Mouse (Mus musculus) hindbrain, embryonic 14.5 days (tissue): Measurements from ENCODE around the gene Aurka. TPM values are rescaled to one million over a fixed set of nuclear protein-coding genes. Genes with fewer than 3 reads are reported as not detected.
A peak's percentile ranks its signal among the peaks of the same experiment; 100 is the strongest.

Experiments
- ATAC-seq: fragments of 200-750 bp; cut with Nextera tagmentation; 2 replicates; pipeline ENCODE4 v1.8.0; 2017; ENCODE audit warnings: moderate number of reproducible peaks, mild to moderate bottlenecking, moderate TSS enrichment, moderate library complexity; ENCODE audit not compliant: low FRiP score
- DNase-seq: peaks from one replicate; pipeline ENCODE4 v3.0.0-alpha.2; 2015; ENCODE audit warnings: low spot score
- H3K27ac ChIP-seq: fragments of 300-500 bp; sonication (generic); 2 replicates; pipeline ENCODE4 v1.5.1; 2014; ENCODE audit warnings: mild to moderate bottlenecking, moderate library complexity
- H3K27me3 ChIP-seq: fragments of 300-500 bp; sonication (generic); 2 replicates; pipeline ENCODE4 v1.6.1; 2014; ENCODE audit warnings: mild to moderate bottlenecking, low read length, mixed read lengths; ENCODE audit not compliant: control insufficient read depth, insufficient read depth
- H3K36me3 ChIP-seq: fragments of 300-500 bp; sonication (generic); replicated peaks from 2 replicates; pipeline ENCODE4 v1.6.1; 2014; ENCODE audit not compliant: control insufficient read depth, insufficient read depth
- H3K4me1 ChIP-seq: fragments of 300-500 bp; sonication (generic); replicated peaks from 2 replicates; pipeline ENCODE4 v1.6.1; 2014; ENCODE audit warnings: antibody characterized with exemption, low read length, mixed read lengths; ENCODE audit not compliant: control insufficient read depth, insufficient read depth
- H3K4me2 ChIP-seq: fragments of 300-500 bp; sonication (generic); replicated peaks from 2 replicates; pipeline ENCODE4 v1.6.1; 2014; ENCODE audit warnings: mild to moderate bottlenecking, moderate library complexity
- H3K4me3 ChIP-seq: fragments of 300-500 bp; sonication (generic); replicated peaks from 2 replicates; pipeline ENCODE4 v1.5.1; 2014; ENCODE audit warnings: mild to moderate bottlenecking, low read length
- H3K9ac ChIP-seq: fragments of 300-500 bp; sonication (generic); 2 replicates; pipeline ENCODE4 v1.6.1; 2014
- H3K9me3 ChIP-seq: fragments of 300-500 bp; sonication (generic); 2 replicates; pipeline ENCODE4 v1.6.1; 2016; ENCODE audit warnings: low read length; ENCODE audit not compliant: control insufficient read depth
- WGBS: fragments of 180-500 bp; shearing (Covaris S2); extraction: QIAGEN DNeasy Blood & Tissue Kit; methylation state at CpG from one replicate; pipeline ENCODE4 v1.1.7; 2014; 5-methylcytosine and 5-hydroxymethylcytosine counted together
- polyA plus RNA-seq: library from polyadenylated mRNA; unstranded; fragments of >200 nt; fragmentation: Nextera tagmentation; extraction: Ambion mirVana; gene quantifications from 2 replicates; pipeline ENCODE4 v1.2.1, GENCODE M21; 2014

The Aurka gene
- polyA plus RNA-seq, 1 experiment from 2014 or later = 18.8 TPM

DNA sequence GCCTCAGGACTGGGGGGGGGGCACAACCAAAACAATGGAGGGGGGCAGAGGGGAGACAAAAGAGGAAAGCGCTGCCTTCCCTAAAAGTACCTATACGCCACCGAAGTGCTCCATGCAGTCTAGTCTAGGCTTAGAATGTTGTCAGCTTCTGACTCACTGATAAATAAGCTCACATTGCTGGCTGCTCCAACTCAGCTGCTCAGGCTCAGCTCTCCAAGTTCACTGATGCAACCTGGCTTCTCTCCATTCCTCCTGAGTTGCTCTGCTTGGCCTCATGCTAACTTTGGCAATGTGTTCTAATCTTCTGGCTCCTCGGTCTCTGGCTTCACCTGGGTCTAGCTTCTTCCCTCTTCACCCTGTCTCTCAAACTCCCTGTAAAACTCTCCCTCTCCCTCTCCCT is 6.2 kb upstream of the Aurka start:
- Histone ChIP-seq H3K9ac (no peak overlapping the region), H3K27ac (no peak overlapping the region), H3K4me3 (no peak overlapping the region), H3K4me1 (peaks cover 6% of the 10 kb centered on the region), H3K27me3 (no peaks in the 10 kb centered on the region), H3K36me3 (peaks cover 86% of the 10 kb centered on the region), H3K9me3 (no peaks in the 10 kb centered on the region), H3K4me2 (no peak overlapping the region)
- DNase-seq (no peak), ATAC-seq (no peak)
- 93% methylated on average over 4 of the region's 4 CpGs for WGBS

- Histone ChIP-seq H3K4me3 (peak overlapping the region; percentile 97), H3K27me3 (no peaks in the 10 kb centered on the region), H3K36me3 (peaks cover 34% of the 10 kb centered on the region), H3K9me3 (no peaks in the 10 kb centered on the region), H3K4me2 (peak overlapping the region; percentile 79), H3K9ac (peak overlapping the region; percentile 93), H3K4me1 (peaks cover 9% of the 10 kb centered on the region), H3K27ac (peak overlapping the region; percentile 88)
- WGBS = 0% methylated on average over 11 of the region's 11 CpGs
- no peak for DNase-seq
- no peak for ATAC-seq
These were observed 923 bp upstream of the Aurka start for GRCm38 (mm10) chr2:172371258-172371657.

- no peak for ATAC-seq
- H3K9me3 ChIP-seq = no peaks in the 10 kb centered on the region
- H3K36me3 ChIP-seq = peaks cover 10% of the 10 kb centered on the region
- WGBS = 91% methylated on average over 7 of the region's 7 CpGs
- H3K27me3 ChIP-seq = no peaks in the 10 kb centered on the region
- no peak overlapping the region for H3K4me3 ChIP-seq
- no peak overlapping the region for H3K4me2 ChIP-seq
- H3K9ac ChIP-seq = no peak overlapping the region
- no peaks in the 10 kb centered on the region for H3K4me1 ChIP-seq
- DNase-seq = no peak
- no peak overlapping the region for H3K27ac ChIP-seq
These were observed 7.2 kb downstream of the Aurka start for GRCm38 (mm10) chr2:172363176-172363575.

DNA sequence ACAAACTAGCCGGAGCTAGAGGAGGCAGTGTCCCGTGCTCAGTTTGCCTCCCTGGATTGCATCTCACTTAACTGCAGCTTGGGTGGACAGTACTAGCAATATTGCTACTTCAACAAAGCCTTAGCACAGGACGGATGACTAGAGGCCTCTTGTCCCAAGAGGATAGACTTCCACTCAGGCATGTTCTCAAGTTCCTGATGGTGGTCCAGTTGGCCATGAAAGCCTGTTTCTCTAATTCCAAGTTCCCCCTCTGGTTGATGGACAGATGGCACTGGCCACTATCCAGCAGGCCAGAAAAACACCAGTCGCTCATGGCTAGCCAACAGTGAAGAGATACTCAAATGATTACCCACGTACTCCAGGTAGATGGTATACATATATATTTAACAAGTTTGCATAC is 14.5 kb downstream of the Aurka start:
- no peak for ATAC-seq
- Histone ChIP-seq H3K4me2 (no peak overlapping the region), H3K4me1 (0 out of 2 replicates have a peak, but pooled peaks cover 6% of the 10 kb centered on the region), H3K9me3 (no peaks in the 10 kb centered on the region), H3K27me3 (no peaks in the 10 kb centered on the region), H3K4me3 (no peak overlapping the region), H3K36me3 (no peaks in the 10 kb centered on the region; the same call in 1 of the 2 replicates), H3K9ac (no peak overlapping the region), H3K27ac (no peak overlapping the region)
- 85% methylated on average over 5 of the region's 5 CpGs for WGBS
- DNase-seq = no peak

GRCm38 (mm10) chr2:172354761-172355160 is 15.6 kb downstream of the Aurka start:
- H3K4me1 ChIP-seq = 0 out of 2 replicates have a peak, but pooled peaks cover 6% of the 10 kb centered on the region
- no peak overlapping the region for H3K4me3 ChIP-seq
- DNase-seq (no peak), ATAC-seq (no peak; the same call in 1 of the 2 replicates)
- 0 out of 2 replicates have a peak overlapping the region, but pooled peaks have one; percentile 36 for H3K27ac ChIP-seq
- H3K4me2 ChIP-seq = no peak overlapping the region
- no peaks in the 10 kb centered on the region for H3K27me3 ChIP-seq
- H3K9ac ChIP-seq = no peak overlapping the region
- H3K36me3 ChIP-seq = no peaks in the 10 kb centered on the region; the same call in 1 of the 2 replicates
- H3K9me3 ChIP-seq = no peaks in the 10 kb centered on the region
- WGBS = 57% methylated on average over 9 of the region's 9 CpGs

DNA sequence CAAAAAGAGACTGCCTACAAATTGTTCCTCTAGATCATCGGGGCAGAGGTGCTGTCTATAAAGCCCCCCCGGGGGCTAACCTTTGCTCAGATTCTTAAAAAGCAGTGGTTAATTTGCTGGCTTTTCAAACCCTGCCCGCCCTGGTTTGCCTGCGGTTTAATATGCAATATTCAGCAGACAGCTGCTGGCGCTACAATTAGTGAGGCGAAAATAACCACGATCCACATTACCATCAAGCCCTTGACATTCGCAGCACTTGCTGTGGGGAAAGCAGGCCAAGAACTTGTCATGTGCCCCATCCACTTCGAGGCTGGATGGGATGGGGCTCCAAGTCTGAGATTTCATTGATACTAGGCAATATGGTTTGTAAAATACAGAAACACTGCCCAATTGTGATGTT is 17.1 kb downstream of the Aurka start:
- Histone ChIP-seq H3K4me1 (peaks cover 13% of the 10 kb centered on the region; the same call in 1 of the 2 replicates), H3K4me2 (no peak overlapping the region), H3K27me3 (no peaks in the 10 kb centered on the region), H3K9ac (no peak overlapping the region), H3K36me3 (no peaks in the 10 kb centered on the region; the same call in 1 of the 2 replicates), H3K9me3 (no peaks in the 10 kb centered on the region), H3K27ac (no peak overlapping the region; the same call in 1 of the 2 replicates), H3K4me3 (no peak overlapping the region)
- WGBS = 50% methylated on average over 9 of the region's 9 CpGs
- ATAC-seq = no peak
- DNase-seq = no peak

DNA sequence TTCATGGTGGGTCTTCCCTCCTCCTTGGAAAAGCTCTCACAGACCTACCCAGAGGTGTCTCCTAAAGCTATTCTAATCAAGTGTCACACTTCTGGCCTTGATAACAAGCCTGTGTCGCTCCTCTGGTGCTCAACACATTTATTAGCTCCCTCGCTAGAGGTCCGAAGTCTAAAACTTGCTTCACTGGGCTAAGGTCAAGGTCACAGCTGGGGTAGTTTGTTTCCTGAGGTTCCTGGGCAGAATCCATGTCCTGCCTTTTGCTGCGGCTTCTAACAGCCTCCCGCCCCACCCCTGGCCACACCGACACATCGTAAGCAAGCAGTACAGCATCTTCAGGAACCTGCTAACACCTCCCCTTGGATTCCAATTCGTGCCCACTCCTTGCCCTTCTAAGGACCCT is 19.6 kb downstream of the Aurka start:
- Histone ChIP-seq H3K27ac (no peak overlapping the region), H3K4me1 (peaks cover 20% of the 10 kb centered on the region), H3K9ac (no peak overlapping the region), H3K9me3 (no peaks in the 10 kb centered on the region), H3K4me3 (no peak overlapping the region), H3K27me3 (no peaks in the 10 kb centered on the region), H3K36me3 (no peaks in the 10 kb centered on the region), H3K4me2 (no peak overlapping the region)
- WGBS = 83% methylated on average over 8 of the region's 8 CpGs
- ATAC-seq (no peak), DNase-seq (no peak)

GRCm38 (mm10) chr2:172349776-172350175 is 20.6 kb downstream of the Aurka start:
- no peak overlapping the region for H3K4me2 ChIP-seq
- 77% methylated on average over 14 of the region's 14 CpGs for WGBS
- ATAC-seq = no peak

DNA sequence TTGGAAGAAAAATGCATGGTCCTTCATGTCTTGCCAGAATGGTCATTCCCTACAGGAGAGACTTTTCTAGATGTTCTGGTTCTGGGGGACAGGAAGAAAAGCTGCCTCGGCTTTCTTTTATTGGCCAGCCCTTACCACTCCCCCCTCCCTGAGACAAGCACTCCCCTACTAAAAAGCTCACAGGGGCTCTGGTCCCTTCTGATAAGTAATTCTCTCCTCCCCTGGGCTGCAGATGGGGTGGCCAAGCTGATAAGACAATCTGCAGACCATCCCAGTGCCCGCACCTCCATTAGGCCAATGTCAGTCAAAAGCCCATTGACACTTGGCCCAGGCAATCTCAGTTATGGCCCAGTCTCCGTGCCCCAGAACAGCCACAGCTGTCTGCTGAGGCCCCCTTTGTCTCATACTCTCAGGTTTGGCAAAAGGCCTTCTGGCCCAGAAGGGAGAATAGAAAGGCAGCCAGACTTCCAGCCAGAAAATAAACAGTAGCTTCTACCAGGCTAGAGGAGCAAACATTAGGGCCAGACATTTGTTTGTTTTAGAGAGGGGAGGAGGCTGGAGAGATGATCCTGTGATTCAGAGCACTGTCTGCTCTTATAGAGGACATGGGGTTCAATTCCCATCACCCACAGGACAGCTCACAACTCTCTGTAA is 21.9 kb downstream of the Aurka start:
- 52% methylated on average over 3 of the region's 3 CpGs for WGBS
- H3K4me3 ChIP-seq = no peak overlapping the region
- 0 out of 2 replicates have a peak overlapping the region, but pooled peaks have one; percentile 43 for H3K27ac ChIP-seq
- DNase-seq (peak; percentile 62), ATAC-seq (no peak)
- H3K27me3 ChIP-seq = no peaks in the 10 kb centered on the region
- H3K36me3 ChIP-seq = no peaks in the 10 kb centered on the region
- H3K9me3 ChIP-seq = no peaks in the 10 kb centered on the region
- peak overlapping the region; percentile 17; the same call in 1 of the 2 replicates for H3K4me2 ChIP-seq
- peaks cover 26% of the 10 kb centered on the region for H3K4me1 ChIP-seq
- no peak overlapping the region for H3K9ac ChIP-seq

More at GRCm38 (mm10) chr2:172349776-172350175, 20.6 kb downstream of the Aurka start:
- Histone ChIP-seq H3K4me3 (no peak overlapping the region), H3K36me3 (no peaks in the 10 kb centered on the region), H3K4me1 (peaks cover 22% of the 10 kb centered on the region), H3K9me3 (no peaks in the 10 kb centered on the region), H3K27me3 (no peaks in the 10 kb centered on the region), H3K27ac (no peak overlapping the region), H3K9ac (no peak overlapping the region)
- no peak for DNase-seq
